Mouse (Mus musculus) gastrocnemius, postnatal 10 days (tissue): Measurements from ENCODE around the gene Kcnj6. TPM values are rescaled to one million over a fixed set of nuclear protein-coding genes. Genes with fewer than 3 reads are reported as not detected.

Source experiments
- DNase-seq: peaks from one replicate; pipeline ENCODE4 v3.0.0; 2021; ENCODE audit warnings: mixed read lengths
- long read RNA-seq, 2 experiments: library from polyadenylated mRNA; stranded (forward); transcript quantifications; one replicate each; pipeline ENCODE4 v2.0.0; 2021
- total RNA-seq, 2 experiments: library from RNA; stranded (reverse); gene quantifications; 2 replicates each; pipeline ENCODE4 v1.2.3; 2021

Kcnj6 gene
- total RNA-seq, result not detected
- long read RNA-seq, experiment 1, result 0 reads
- long read RNA-seq, experiment 2, result 0 reads

DNA sequence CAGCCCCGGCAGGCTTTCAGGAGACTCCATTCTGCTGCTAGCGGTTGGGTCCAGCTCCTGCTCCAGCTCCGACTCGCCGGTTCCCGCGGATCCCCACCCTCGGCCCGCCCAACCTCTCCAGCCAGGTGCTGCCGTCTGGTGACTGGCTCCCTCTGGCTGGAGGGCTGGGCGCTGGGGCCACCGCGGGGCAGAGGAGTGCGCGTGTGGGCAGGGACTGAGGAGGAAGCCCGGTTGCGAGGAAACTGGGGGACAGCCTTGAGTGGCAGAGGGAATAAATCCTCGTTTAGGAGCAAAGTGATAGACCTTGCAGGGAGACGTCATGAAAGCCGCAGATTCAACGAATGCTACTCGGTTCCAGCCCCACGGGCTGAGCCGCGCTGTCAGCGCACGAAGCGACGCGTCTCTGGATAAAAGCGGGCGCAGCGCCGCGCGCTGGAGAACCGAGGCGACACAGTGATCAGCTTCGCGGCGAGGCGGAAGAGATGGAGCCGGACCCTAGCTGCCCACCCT is at the start of gene Kcnj6:
Kcnj6 (minus strand) TSS at position 362 of the 510 bp plus-strand sequence.
- peak; percentile 9 for DNase-seq

DNA sequence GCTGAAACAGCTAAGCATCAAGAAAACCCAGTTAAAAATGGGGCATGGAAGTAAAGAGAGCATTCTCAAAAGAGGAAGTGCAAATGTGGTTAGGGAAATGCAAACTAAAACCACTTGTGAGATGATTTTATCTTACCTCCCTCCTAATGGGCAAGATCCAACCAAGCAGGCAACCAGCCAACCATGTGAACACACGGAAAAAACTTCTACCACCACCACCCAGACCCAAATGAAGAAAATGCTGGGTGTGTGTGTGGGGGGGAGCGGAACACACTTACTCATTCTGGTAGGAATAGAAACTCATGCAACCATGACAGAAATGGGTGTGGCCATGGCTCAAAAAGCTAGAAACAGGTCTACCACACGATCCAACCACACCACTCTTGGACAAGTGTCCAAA is 12.4 kb upstream of the Kcnj6 start:
- DNase-seq, result no peak

DNA sequence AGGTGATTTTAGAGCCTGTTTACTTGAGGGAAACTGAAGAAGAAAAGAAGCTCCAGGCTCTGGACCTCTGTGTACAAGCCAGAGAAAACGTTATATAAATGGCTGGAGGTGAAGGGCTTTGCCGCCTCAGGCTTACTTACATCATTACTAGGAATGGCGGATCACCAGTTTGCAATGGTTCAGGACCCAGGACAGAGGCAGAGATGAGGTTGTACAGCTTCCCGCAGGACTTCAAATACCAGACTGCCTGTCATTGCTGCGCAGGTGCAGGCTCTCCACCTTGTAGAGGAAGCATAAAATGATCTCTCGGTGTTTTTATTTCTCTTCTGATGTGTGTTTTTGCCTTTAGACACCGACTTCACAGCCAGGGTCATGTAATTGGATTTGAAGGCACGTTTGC is 7.1 kb upstream of the Kcnj6 start:
- DNase-seq, result no peak

DNA sequence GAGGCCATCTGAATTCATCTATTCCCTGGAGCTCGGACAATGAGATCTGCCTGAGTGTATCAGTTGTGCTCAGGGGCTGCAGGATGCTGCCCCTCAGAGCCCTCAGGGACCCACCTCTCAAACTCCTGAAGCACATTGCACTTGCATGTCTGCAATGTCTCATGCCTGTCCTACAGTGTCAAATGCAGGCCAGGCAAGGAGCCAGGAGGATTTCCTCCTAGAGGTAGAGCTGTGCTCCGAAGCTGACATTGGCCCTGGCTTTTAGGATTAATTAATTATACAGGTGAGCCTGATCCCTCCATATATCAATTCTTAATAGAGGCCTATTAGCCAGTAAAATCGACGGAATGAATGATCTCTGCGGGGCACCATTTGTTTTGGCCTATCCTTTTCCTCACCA is 2.0 kb upstream of the Kcnj6 start:
- no peak for DNase-seq

DNA sequence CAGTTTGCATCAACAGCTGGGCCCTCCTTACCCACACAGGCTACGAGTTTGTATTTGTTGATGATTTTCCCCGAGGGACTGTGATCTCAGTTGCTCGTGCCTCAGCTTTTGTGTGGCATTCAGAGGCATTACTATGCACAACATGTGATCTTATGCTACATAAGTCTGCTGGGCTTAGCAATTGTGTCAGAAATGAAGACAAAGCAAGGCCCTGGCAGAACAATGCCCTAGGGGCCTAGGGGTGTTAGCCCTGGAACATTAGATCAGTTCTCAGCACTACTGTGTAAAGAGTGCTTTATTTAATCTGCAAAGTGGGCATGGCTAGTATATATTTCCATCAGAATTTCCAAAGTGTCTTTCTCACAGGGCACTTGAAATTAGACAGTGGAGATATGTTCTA is 1.5 kb upstream of the Kcnj6 start:
- DNase-seq, result no peak

DNA sequence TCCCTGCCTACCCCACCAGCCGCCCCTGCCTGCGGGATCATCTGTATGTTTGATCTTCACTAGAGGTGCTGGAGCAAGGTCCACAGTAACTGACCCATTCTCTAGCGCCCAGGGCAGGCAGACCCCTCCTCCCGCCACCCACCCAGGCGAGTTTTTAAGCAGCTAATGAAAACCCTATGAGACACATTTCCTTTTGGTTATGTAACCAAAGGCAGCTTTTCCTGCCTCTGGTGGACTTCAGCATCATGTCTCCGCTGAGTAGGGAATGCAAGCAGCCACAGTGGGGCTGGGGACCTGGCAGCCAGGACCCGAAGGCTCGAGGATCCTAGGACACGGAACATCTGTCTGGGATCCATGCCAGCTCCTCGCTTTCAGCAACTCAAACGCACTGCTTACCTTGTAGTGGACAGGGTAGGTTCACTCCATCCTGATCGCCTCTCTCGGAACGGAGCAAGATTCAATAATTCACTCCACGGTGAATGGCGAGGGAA is 665 bp downstream of the Kcnj6 start:
- DNase-seq, result no peak

DNA sequence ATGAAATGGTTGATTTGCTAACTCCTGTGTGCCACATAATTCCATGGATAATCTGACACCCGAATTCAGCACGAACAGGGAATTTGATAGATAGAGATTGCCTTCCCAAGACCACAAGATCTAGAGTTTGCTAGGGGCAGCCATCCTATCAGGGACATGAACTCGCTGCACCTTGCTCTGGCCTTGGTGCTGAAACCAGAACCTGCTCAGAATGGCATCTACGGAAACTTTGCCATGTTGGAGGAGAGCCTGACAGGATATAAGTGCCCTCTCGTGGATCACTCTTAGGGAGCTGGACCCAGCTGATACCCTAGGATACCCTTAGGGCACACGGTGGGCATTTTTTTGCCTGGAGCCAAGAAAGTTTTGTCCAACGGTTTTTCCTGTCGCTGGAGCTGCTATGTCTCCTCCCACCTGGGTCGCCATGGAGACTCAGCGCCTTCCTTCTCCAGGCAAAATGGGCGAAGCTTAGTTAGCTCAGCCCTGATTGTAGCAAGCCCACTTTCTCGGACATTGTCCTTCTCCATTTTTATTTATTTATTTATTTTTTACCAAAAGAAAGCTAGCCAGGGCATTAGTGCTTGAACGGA is 1.9 kb downstream of the Kcnj6 start:
- DNase-seq, result peak; percentile 27

DNA sequence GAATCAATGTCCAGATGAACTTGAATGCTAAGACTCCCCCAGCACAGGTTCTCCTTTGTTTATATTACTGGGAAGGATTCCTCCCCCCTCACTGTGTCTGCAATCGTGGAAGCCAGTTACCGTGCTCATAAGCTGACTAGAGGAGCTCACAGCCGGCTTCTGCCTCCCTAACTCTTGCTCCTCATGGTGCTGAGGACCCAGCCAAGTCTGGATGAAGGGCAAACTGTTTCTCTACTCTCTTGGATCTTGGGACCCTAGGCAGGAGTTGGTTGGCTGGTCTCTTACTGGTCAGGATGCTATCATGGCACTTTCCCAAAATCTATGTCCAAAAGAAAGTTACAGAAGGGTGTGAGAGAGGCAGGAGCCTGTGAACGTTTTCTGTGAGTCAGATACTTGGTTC is 2.6 kb downstream of the Kcnj6 start:
- DNase-seq, result no peak

DNA sequence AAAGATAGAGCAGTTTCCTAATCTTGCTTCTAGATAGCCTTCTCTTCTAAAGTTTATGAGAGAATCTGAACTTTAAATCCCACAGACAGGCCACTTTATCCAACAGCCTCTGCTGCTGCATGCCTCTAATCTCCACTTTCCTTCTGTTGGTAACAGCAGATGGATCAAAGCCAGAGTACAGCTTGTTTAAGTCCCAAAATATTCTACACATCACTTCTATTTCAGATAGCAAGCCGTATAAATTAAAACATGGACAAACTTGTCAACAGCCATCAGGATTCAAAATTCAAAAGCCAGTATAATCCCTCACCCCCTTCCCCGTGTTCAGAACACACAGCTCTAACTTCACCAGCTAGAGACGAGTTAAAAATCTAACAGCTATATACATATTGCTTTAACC is 3.4 kb downstream of the Kcnj6 start:
- no peak for DNase-seq

DNA sequence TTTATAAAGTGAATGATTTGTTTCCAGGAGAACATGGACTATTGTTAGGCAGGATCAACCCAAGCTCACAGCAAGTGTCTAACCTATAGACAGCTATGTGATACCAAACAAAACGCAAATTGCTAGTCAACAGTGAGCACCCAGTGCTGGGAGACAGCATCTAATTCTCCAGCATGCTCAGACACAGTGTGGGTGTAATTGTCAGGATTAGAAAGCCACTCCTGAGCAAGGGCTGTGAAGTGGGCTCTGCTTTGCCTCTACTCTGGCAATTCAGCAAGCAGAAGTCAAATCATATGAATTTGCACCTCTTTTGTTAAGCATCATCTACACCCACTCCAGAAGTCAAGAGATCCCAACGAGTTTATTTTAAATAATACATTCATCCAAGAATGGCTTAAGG is 7.4 kb downstream of the Kcnj6 start:
- no peak for DNase-seq

DNA sequence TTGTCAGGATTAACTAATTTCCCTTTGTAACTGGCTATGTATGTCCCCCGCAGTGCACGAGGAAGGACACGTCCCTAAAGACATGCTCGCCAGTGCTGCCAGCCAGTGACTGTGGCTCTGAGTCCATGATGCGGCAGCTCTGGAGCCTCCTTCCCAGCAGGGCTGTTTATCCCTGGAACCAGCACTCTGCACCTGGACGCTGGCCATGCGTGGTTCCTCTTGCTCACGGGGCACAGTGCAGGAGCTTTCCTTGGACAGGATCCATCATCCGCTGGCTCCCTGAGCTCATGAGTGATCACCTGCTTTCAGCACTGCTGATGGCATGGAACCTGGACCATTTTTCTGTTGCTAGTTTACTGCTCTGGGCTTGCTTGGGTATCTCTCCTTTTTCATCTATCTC is 10.8 kb downstream of the Kcnj6 start:
- no peak for DNase-seq

DNA sequence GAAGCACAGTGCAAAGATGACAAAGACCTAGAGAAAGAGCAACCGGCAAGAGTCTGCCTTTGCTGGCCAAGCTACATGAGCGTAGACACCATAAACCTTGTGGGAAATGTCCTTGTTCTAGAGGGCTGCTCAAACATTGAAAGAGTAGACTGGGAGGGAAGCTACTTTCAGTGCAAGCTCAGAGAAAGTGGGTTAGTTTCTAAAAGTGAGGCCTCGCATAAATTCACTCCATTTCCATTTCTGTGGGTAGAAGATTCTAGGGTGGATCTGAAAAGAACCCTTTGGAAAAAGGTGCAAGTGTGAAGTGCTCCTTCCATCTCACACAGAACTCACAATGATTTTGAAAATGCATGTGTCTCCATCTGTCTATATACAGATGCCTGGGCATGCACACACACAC is 13.2 kb downstream of the Kcnj6 start:
- no peak for DNase-seq

DNA sequence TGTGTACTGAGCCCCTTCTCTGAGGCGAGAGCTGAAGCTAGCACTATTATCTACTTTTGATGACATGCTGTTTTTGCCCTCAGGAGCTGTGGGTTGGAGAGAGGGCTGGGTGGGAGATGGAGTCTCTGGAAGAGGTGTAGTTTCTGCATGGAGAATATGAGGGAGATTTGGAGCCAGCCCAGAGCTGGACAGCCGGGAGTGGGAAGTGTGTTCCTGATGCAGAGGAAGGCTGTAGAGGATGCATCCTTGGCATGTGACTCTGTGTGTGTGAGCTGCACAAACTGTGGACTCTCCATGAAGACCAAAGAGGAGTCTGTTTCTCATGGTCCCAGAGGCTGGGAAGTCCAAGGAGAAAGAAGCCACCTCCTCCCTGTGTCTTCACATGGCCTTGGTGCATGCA is 17.1 kb downstream of the Kcnj6 start:
- no peak for DNase-seq

DNA sequence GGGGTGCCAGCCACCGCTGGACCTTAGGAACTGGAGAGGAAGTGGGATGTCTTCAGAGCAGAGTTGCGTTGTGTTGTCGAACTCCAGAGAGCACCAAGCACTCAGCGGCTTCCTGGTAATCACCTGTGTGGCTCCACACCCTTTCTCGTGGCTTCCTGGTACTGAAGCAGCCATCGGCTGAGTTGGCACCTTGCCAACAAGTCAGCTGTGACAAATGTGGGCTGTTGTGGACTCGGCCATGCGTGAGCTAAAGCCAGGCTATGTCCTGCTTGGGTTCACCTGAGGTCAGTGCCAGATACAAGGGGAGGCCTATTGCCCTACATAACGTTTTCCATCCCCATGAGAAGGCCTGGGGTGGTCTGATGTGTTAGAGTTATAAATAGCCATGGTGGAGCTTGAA is 18.0 kb downstream of the Kcnj6 start:
- DNase-seq, result no peak

DNA sequence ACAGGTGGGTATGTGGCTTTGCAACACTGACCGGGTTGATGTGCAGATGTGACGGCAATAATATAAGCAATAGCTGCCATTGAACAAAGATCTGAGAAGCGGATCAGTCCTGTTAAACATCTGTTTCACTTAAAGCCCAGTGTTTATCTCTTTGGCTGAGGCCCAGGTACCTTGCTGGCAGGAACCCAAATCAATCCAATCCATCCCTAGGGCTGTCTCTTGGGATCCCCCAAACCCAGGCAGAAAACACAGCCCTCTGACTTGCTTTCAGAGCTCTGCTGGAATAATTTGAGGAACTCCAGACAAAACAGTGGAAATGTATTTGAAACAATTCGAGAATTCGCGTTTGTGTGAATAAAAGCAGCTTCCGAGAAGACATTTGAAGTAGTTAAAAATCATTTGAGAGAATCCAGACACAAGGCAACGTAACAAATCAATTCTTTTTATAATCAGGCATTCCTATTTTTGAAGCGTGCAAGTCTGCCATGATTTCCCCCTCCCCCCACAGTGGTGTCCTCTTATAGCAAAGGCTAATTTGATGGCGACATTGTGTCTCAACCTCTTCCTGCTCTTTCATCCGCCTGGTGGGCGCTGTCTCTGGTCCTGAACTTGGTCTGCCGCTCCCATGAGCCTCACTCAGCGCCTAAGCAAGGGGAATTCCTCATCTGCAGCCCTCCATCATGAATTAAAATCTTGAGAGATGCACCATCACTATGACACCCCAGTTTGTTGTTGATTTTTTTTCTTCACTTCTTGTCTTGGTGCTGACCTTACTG is 25.2 kb downstream of the Kcnj6 start:
- DNase-seq, result peak; percentile 43

DNA sequence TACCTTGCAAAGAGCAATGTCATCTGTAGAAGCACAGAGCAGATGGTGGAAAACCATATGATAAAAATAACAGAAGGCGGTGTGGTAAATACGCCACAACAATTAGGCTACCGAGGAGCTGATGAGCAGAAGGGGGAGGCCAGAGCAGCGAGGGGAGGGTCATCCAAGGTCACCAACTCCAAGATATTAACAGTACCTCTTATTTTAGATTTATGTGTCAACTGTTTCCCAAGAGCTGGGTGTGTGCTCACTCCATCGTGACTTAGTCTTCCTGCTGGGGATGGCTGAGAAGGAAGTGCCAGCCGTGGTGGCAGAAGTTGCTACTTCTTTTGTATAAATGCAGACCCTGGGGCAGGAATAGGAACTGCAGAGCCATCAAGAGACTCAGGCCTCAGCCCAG is 28.6 kb downstream of the Kcnj6 start:
- DNase-seq, result no peak

DNA sequence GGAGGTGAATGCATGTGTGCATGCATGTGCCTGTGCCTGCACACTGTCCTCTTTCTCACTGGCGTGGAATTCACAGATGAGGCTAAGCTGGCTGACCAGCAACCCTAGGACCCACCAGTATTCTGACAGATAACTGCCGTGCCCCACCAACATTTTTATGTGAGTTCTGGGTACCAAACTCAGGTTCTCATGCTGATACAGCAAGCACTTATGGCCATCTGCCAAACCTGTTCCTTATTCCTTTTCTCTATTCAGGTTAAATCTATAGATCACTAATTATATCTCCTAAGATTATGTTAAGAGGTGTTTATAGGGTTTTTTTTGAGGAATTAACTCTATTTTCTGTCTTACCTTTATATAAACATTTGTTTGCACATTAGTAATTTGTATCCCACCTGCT is 29.0 kb downstream of the Kcnj6 start:
- no peak for DNase-seq

DNA sequence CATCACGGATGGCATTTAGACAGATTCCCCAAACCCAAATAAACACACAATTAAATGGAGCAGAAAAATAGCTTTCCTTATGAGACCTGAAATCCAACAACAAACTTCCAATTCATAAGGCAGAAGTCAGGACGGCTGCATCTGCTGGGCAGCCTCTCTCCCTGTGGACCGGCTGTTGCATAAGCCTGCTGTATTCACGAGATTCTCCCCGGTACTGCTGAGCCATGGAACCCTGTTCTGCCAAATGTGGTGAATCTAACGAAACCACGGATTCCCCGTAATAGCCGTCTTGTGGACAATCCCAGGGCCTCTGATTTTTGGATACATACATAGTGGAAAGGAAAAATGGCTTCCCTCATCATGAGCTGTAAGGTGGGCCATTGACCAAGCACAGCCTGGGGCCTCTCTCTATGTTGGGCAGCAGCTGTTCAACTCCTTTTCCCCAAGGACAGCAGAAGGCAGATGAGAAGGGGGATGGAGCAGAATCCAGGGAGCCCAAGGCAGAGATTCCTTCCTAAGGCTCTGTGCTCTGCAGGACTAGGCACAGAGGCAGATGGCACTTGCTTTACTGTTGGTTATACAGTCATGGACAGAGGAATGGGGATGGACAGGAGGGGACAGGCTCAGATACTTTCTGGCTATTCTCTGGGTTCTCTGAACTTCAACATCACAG is 40.2 kb downstream of the Kcnj6 start:
- DNase-seq, result no peak

DNA sequence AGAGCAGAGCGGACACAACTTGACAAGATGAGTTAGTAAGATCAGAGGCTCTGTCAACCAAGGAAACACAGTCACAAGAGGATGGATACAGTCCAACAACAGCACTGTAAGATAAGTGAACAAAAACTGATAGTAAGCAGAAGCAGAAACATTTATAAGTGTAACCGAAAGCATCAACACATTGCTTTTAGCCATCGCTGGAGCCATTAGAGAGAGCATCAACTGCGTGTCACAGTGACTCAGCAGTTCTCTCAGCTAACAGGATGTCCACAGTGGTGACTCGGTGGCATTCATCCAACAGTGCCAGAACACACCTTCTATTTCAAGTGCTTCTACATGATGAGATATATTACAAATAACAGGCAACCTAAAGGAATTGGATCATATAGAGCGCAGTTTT is 41.1 kb downstream of the Kcnj6 start:
- no peak for DNase-seq

DNA sequence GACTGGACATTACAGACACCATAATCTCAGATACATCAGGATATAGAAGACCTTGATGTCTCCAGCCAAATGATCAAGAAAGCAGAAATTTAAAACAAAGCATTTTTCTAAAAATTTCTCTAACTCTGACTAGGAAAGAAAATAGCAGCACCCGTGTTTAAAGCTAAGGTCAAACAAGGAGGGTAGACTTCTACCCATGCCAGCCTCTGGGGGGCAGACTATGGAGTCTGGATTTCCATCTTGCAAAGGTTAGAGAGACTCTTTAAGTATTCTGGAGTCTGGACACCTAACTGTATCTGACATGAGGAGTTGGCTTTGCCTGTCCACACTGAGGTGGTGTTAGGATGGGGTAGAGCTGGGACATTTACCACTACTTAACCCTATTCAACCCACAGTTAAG is 44.2 kb downstream of the Kcnj6 start:
- DNase-seq, result no peak

DNA sequence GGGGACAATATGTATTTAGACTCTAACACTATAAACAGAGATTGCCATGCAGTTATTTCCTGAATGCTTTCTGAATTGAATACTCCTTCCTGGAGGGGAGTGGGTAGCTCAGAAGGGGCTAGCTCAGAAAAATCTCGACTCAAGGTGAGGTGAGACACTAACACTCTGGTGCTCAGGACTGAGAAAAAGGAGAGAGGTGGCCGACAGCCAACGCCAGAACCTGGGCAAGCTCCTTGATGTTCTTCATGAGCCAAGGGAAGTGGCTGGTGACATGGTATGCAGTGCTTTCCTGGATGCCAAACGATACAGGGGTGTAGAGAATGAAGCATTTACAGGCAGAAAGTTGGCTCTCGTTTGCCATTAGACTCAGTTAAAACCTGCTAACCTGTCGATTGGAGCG is 48.3 kb downstream of the Kcnj6 start:
- DNase-seq, result no peak

DNA sequence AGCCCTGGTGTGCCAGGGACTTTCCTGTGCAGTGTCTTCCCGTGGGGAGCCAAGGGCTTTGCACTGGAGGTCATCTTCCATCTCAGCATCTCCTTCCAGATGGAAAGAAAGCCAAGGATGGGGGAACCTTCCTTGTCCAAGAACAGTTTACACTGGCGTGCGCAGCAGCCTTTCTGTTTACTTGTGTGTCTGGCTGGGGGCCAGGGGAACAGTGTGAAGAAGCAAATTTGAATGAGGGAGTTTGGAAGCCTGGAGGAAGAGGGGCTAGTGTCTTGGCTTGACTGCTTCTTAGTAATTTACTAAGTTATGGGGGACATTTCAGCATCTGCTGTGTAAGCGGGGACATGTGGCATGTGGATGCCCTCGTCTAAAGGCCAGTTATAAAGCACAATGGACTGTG is 50.7 kb downstream of the Kcnj6 start:
- no peak for DNase-seq

DNA sequence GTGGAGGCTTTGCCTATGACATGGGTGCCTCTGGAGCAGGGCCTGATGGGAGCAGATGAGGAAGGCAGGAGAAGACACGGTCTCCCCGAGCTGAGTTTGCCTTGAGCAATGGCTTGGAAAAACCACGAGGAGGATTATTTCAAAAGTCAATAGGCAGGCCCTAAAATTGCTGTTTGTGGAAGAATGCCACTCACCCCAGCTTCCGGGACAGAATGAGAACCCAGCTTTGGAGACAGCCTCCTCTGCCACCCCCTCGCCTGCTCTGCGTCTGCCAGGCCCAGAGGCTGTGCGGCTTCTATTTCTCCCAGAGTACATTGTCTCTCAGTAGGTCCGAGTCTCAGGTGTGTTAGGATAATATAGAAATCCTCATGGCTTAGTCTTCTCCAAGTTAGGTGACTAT is 64.8 kb downstream of the Kcnj6 start:
- DNase-seq, result no peak
